Mouse (Mus musculus): Measurements from ENCODE around the gene Sparcl1.

GRCm38 (mm10) chr5:104071048-104071447 lies 42.5 kb downstream of the Sparcl1 start:
- TF ChIP-seq TAL1 (IDR thresholded peaks at IDR 0.05; ENCODE audit: low read length) = no peak
- no peak for TF ChIP-seq GATA1 (IDR thresholded peaks at IDR 0.05; ENCODE audit: low read length)

All from erythroblast, embryonic 14.5 days (primary cell).